Mouse (Mus musculus): Measurements from ENCODE around the gene Tbc1d9b. TPM values are rescaled to one million over a fixed set of nuclear protein-coding genes. Genes with fewer than 3 reads are reported as not detected.

The Tbc1d9b gene
- total RNA-seq, 1 experiment: 18.0 TPM

DNA sequence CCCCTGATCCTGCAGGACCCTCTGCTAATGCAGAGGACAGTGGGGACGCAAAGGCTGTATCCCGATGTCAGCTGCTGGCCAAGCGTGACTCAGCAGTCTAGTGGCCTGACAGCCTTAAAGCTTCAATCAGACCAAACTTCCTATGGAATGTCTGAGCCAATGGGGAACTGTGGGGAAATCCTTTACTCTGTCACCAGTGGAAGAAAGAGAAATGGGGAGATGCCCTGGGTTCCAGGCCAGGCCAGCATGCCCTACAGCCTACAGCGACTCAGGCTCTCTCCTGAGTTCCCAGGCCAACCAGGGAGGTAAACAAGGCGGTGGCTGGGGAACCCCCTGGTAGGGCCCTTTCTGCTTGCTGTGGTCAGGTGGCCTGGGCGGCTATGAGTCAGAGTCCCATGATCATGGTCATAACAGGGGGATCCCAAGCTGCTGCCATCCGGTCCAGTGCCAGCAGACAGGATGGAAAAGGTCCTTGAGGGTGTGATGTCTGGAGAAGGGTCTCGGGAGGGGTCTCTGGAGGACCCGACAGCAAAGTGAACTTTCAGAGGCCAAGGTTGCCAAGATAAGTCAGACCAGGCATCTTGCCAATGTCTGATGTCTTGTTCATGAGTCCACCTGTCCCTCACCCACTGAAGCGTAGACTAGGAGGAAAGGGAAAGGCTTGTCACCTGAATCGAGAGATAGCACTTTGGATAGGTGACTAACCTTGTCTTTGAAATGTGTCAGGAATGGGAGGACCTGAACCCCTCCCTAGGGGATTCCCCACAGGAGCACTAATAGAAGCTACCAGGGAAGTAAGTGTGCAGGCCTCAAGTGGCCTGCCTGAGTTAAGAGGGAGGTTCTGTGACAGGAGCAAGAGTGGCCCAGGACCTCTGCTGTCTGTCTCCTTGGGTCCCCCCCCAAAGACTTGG lies 81.9 kb downstream of the Tbc1d9b start:
- no peak overlapping the region for H3K4me3 ChIP-seq (ENCODE audit: insufficient read depth in 1 of 2, low read depth in 1 of 2, low read length in 2 of 2, poor library complexity in 1 of 2, severe bottlenecking in 1 of 2)
- peak overlapping the region; percentile 29; the same call in 1 of the 2 replicates for H3K9ac ChIP-seq (ENCODE audit: insufficient read depth, low read depth, low read length, poor library complexity, severe bottlenecking)
- peak overlapping the region; percentile 59; the same call in 1 of the 2 replicates for H3K27ac ChIP-seq (ENCODE audit: insufficient read depth, low read depth, low read length, poor library complexity, severe bottlenecking)
- in situ Hi-C loops (cut with MboI; ENCODE audit: low sequenced_read_pairs in 2 of 2, unreplicated experiment in 2 of 2): no loop called here
- peaks cover 6% of the 10 kb centered on the region; the same call in 1 of the 2 replicates for H3K36me3 ChIP-seq (ENCODE audit: control insufficient read depth, insufficient read depth, low read length, poor library complexity, severe bottlenecking)
- H3K9me3 ChIP-seq (ENCODE audit: control insufficient read depth, insufficient read depth, low read depth, low read length): no peaks in the 10 kb centered on the region
- peaks cover 14 to 38% of the 10 kb centered on the region in 2 experiments for H3K4me1 ChIP-seq (ENCODE audit: control insufficient read depth in 2 of 2, insufficient read depth in 2 of 2, low read length in 2 of 2, poor library complexity in 1 of 2)
- TF ChIP-seq ZNF384 (IDR thresholded peaks at IDR 0.05; ENCODE audit: low read depth, low read length) (no peak), CHD2 (IDR thresholded peaks at IDR 0.05; ENCODE audit: low read depth, low read length) (no peak), MAFK (IDR thresholded peaks at IDR 0.05; ENCODE audit: insufficient read depth, low read depth, low read length) (peak; percentile 86)
- no peak for DNase-seq (ENCODE audit: low read depth, low spot score)

DNA sequence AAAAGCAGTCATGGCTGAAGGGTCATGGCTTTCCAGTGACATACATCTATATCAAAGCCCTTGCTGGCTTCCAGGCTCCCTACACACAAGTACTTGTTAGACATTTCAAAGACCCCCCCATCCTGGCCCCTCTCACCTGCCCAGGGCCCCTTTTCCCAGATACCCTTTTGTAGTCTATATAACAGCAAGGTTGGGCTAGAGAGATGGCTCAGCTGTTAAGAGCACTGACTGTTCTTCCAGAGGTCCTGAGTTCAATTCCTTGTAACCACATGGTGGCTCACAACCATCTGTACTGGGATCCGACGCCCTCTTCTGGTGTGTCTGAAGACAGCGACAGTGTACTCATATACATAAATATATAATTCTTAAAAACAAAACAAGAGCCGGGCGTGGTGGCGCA lies 83.4 kb downstream of the Tbc1d9b start:
- no peaks in the 10 kb centered on the region for H3K9me3 ChIP-seq (ENCODE audit: control insufficient read depth, insufficient read depth, low read depth, low read length)
- H3K27ac ChIP-seq (ENCODE audit: insufficient read depth, low read depth, low read length, poor library complexity, severe bottlenecking): no peak overlapping the region
- DNase-seq (ENCODE audit: low read depth, low spot score): no peak
- no peaks in the 10 kb centered on the region for H3K36me3 ChIP-seq (ENCODE audit: control insufficient read depth, insufficient read depth, low read length, poor library complexity, severe bottlenecking)
- TF ChIP-seq ZNF384 (IDR thresholded peaks at IDR 0.05; ENCODE audit: low read depth, low read length): no peak
- no peak for TF ChIP-seq ZC3H11A (IDR thresholded peaks at IDR 0.05; ENCODE audit: borderline replicate concordance, low read depth, low read length)
- no peak for TF ChIP-seq MAFK (IDR thresholded peaks at IDR 0.05; ENCODE audit: insufficient read depth, low read depth, low read length)
- no peak for TF ChIP-seq HCFC1 (IDR thresholded peaks at IDR 0.05; ENCODE audit: borderline replicate concordance, insufficient read depth, low read length)
- TF ChIP-seq CHD2 (IDR thresholded peaks at IDR 0.05; ENCODE audit: low read depth, low read length): no peak
- no peak overlapping the region for H3K4me3 ChIP-seq (ENCODE audit: insufficient read depth in 1 of 2, low read depth in 1 of 2, low read length in 2 of 2, poor library complexity in 1 of 2, severe bottlenecking in 1 of 2)
- in situ Hi-C loops (cut with MboI; ENCODE audit: low sequenced_read_pairs in 2 of 2, unreplicated experiment in 2 of 2): no loop called here
- peaks cover 16 to 42% of the 10 kb centered on the region in 2 experiments for H3K4me1 ChIP-seq (ENCODE audit: control insufficient read depth in 2 of 2, insufficient read depth in 2 of 2, low read length in 2 of 2, poor library complexity in 1 of 2)
- no peak overlapping the region for H3K9ac ChIP-seq (ENCODE audit: insufficient read depth, low read depth, low read length, poor library complexity, severe bottlenecking)

DNA sequence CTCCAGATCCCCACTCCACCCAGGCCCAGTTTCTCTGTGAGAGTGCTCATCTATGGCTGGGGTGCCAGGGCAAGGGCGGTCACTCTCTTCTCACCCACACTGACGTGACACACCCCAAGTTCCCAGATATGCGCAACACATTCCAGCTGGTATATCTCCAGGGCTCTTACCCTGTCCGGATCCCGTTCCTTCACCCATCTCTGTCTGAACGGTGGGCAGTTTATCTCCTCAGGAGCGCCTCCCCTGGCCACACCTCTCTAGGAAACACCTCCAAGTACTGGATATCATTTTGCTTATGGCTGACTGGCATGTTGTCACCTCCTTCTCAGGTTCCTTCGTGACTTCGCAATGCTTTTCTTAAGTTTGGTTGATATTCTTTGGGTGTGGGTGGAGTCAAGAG lies 84.4 kb downstream of the Tbc1d9b start:
- peaks cover 13 to 42% of the 10 kb centered on the region in 2 experiments for H3K4me1 ChIP-seq (ENCODE audit: control insufficient read depth in 2 of 2, insufficient read depth in 2 of 2, low read length in 2 of 2, poor library complexity in 1 of 2)
- no peak for TF ChIP-seq ZC3H11A (IDR thresholded peaks at IDR 0.05; ENCODE audit: borderline replicate concordance, low read depth, low read length)
- no peak for TF ChIP-seq MAFK (IDR thresholded peaks at IDR 0.05; ENCODE audit: insufficient read depth, low read depth, low read length)
- TF ChIP-seq CHD2 (IDR thresholded peaks at IDR 0.05; ENCODE audit: low read depth, low read length): no peak
- TF ChIP-seq ZNF384 (IDR thresholded peaks at IDR 0.05; ENCODE audit: low read depth, low read length): no peak
- no peak for TF ChIP-seq HCFC1 (IDR thresholded peaks at IDR 0.05; ENCODE audit: borderline replicate concordance, insufficient read depth, low read length)
- H3K9ac ChIP-seq (ENCODE audit: insufficient read depth, low read depth, low read length, poor library complexity, severe bottlenecking): peak overlapping the region; percentile 47; the same call in 1 of the 2 replicates
- peak overlapping the region; percentile 26 to 30; a peak in 3 of 4 replicates for H3K4me3 ChIP-seq (ENCODE audit: insufficient read depth in 1 of 2, low read depth in 1 of 2, low read length in 2 of 2, poor library complexity in 1 of 2, severe bottlenecking in 1 of 2)
- no peak overlapping the region for H3K27ac ChIP-seq (ENCODE audit: insufficient read depth, low read depth, low read length, poor library complexity, severe bottlenecking)
- H3K36me3 ChIP-seq (ENCODE audit: control insufficient read depth, insufficient read depth, low read length, poor library complexity, severe bottlenecking): no peaks in the 10 kb centered on the region
- H3K9me3 ChIP-seq (ENCODE audit: control insufficient read depth, insufficient read depth, low read depth, low read length): no peaks in the 10 kb centered on the region
- DNase-seq (ENCODE audit: low read depth, low spot score): no peak
- in situ Hi-C loops (cut with MboI; ENCODE audit: low sequenced_read_pairs in 2 of 2, unreplicated experiment in 2 of 2): no loop called here

DNA sequence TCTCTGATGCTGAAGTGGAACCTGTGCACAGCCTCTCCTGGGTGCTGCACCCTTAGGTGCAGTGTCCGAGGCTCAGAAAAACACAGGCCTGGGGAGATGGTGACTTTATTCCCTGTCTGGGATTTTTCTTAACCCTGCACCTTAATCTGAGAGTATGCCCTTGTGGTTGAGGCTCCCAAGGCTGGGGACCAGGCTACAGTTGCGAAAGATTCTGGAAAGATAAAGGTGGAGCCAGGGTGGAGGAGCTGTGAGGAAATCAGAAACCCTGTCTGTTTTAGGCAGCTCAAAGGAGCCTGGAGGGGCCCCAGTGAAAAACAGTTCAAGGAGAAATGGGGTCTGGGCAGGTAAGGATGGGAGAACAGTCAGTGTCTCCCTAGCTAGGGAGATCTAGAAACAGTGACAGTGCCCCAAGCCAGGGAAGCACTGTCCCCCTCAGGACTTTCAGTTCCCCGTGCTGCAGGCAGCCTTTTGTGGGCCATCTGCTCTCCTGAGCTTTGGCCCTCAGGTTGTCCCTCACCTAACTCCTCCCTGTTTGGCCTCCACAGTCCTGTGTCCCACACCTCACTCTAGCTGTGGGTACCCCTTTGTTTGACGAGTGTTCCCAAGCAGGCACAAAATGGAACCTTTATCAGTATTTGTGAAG lies 85.6 kb downstream of the Tbc1d9b start:
- peak overlapping the region; percentile 48; the same call in 1 of the 2 replicates for H3K9ac ChIP-seq (ENCODE audit: insufficient read depth, low read depth, low read length, poor library complexity, severe bottlenecking)
- in situ Hi-C loops (cut with MboI; ENCODE audit: low sequenced_read_pairs in 2 of 2, unreplicated experiment in 2 of 2): no loop called here
- H3K27ac ChIP-seq (ENCODE audit: insufficient read depth, low read depth, low read length, poor library complexity, severe bottlenecking): peak overlapping the region; percentile 27; the same call in 1 of the 2 replicates
- H3K9me3 ChIP-seq (ENCODE audit: control insufficient read depth, insufficient read depth, low read depth, low read length): no peaks in the 10 kb centered on the region
- no peaks in the 10 kb centered on the region for H3K36me3 ChIP-seq (ENCODE audit: control insufficient read depth, insufficient read depth, low read length, poor library complexity, severe bottlenecking)
- TF ChIP-seq MAFK (IDR thresholded peaks at IDR 0.05; ENCODE audit: insufficient read depth, low read depth, low read length): no peak
- no peak for TF ChIP-seq CHD2 (IDR thresholded peaks at IDR 0.05; ENCODE audit: low read depth, low read length)
- TF ChIP-seq HCFC1 (IDR thresholded peaks at IDR 0.05; ENCODE audit: borderline replicate concordance, insufficient read depth, low read length): no peak
- no peak for TF ChIP-seq ZC3H11A (IDR thresholded peaks at IDR 0.05; ENCODE audit: borderline replicate concordance, low read depth, low read length)
- no peak for TF ChIP-seq ZNF384 (IDR thresholded peaks at IDR 0.05; ENCODE audit: low read depth, low read length)
- DNase-seq (ENCODE audit: low read depth, low spot score): no peak
- peaks cover 11 to 37% of the 10 kb centered on the region in 2 experiments for H3K4me1 ChIP-seq (ENCODE audit: control insufficient read depth in 2 of 2, insufficient read depth in 2 of 2, low read length in 2 of 2, poor library complexity in 1 of 2)
- no peak overlapping the region for H3K4me3 ChIP-seq (ENCODE audit: insufficient read depth in 1 of 2, low read depth in 1 of 2, low read length in 2 of 2, poor library complexity in 1 of 2, severe bottlenecking in 1 of 2)

Measured in ES-E14 (cell line).